Mouse (Mus musculus): Measurements from ENCODE around the gene Erp44. TPM values are rescaled to one million over a fixed set of nuclear protein-coding genes. Genes with fewer than 3 reads are reported as not detected.

Erp44 gene
- polyA plus RNA-seq, 1 experiment from 2014 or later: 89.5 TPM

GRCm38 (mm10) chr4:48273119-48273829 is 6.1 kb downstream of the Erp44 start:
- WGBS: 95% methylated on average over 7 of the region's 7 CpGs
- H3K4me3 ChIP-seq: no peak overlapping the region
- H3K4me1 ChIP-seq: peaks cover under 1% of the 10 kb centered on the region
- H3K9me3 ChIP-seq: no peaks in the 10 kb centered on the region; the same call in 1 of the 2 replicates
- H3K4me2 ChIP-seq (replicated peaks): no peak overlapping the region
- H3K9ac ChIP-seq: no peak overlapping the region
- peaks cover 3% of the 10 kb centered on the region; the same call in 1 of the 2 replicates for H3K36me3 ChIP-seq
- no peak overlapping the region for H3K27ac ChIP-seq
- no peaks in the 10 kb centered on the region for H3K27me3 ChIP-seq
- no peak for ATAC-seq (ENCODE audit: low FRiP score, low read depth)

DNA sequence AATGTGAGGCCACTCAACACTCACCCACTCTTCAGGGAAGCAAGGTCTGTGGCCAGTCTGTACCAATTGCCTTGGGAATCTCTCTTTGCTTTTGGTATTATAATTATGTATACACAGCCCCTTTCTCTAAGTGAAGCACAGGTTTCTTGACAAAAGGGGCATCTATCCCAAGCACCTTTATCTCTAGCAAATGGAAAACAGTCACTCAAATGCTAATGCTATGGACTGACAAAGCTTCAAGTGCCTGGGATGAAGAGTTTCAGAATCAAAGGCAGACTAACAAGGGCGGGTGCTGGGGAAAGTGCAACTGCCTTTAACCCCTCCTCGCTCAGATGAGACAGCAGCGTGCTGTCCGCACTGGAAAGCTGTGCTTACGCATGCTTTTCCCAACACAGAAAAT is 7.5 kb downstream of the Erp44 start:
- Histone ChIP-seq H3K9me3 (no peaks in the 10 kb centered on the region; the same call in 1 of the 2 replicates), H3K27me3 (no peaks in the 10 kb centered on the region), H3K4me1 (no peaks in the 10 kb centered on the region), H3K9ac (no peak overlapping the region), H3K27ac (no peak overlapping the region), H3K4me3 (no peak overlapping the region), H3K36me3 (peaks cover 3% of the 10 kb centered on the region; the same call in 1 of the 2 replicates), H3K4me2 (replicated peaks) (no peak overlapping the region)
- WGBS: 59% methylated on average over 5 of the region's 5 CpGs
- no peak for ATAC-seq (ENCODE audit: low FRiP score, low read depth)

GRCm38 (mm10) chr4:48270532-48270931 is 8.8 kb downstream of the Erp44 start:
- no peaks in the 10 kb centered on the region for H3K27me3 ChIP-seq
- H3K36me3 ChIP-seq: peaks cover 3% of the 10 kb centered on the region; the same call in 1 of the 2 replicates
- no peak overlapping the region for H3K4me2 ChIP-seq (replicated peaks)
- no peak overlapping the region for H3K27ac ChIP-seq
- no peak for ATAC-seq (ENCODE audit: low FRiP score, low read depth)
- no peaks in the 10 kb centered on the region; the same call in 1 of the 2 replicates for H3K9me3 ChIP-seq
- H3K4me1 ChIP-seq: no peaks in the 10 kb centered on the region
- H3K4me3 ChIP-seq: no peak overlapping the region
- no peak overlapping the region for H3K9ac ChIP-seq

DNA sequence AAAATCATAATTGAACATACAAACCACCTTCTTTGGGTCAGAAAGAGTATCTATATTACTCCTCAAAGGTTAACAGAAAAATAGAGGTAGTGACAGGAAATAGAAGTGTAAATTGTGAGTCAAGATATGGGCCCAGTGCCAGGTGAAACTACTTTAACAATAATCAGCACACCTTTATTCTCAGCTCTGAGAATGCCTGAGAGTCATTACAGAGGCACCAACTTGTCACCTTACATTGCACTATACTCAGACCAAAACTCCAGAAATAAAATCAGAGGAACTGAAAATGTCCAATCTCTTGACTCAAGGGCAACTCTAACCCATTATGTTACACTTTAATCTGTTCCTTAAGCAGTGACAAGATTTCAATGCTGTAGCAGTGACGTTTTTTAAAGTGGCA is 11.2 kb downstream of the Erp44 start:
- 84% methylated on average over 1 of the region's 1 CpGs for WGBS
- no peaks in the 10 kb centered on the region for H3K27me3 ChIP-seq
- H3K27ac ChIP-seq: no peak overlapping the region
- H3K4me1 ChIP-seq: no peaks in the 10 kb centered on the region
- no peak for ATAC-seq (ENCODE audit: low FRiP score, low read depth)
- H3K9ac ChIP-seq: no peak overlapping the region
- no peak overlapping the region for H3K4me3 ChIP-seq
- no peak overlapping the region for H3K4me2 ChIP-seq (replicated peaks)
- no peaks in the 10 kb centered on the region for H3K9me3 ChIP-seq
- H3K36me3 ChIP-seq: no peaks in the 10 kb centered on the region

DNA sequence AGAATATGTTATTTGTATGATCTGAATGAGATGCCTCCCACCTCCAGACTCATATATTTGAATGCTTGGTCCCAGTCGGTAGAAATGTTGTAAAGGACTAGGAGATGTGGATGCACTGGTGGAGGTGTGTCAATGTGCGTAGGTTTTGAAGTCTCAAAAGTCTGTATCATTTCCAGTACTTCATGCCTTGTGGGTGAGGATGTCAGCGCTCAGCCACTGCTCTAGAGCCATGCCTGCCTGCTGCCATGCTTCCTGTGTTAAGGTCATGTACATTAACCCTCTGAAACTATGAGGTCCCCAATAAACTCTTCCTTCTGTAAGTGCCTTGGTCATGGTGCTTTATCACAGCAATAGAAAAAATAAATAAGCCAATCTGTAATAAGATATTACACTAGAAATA is 11.7 kb downstream of the Erp44 start:
- WGBS: 89% methylated on average over 3 of the region's 3 CpGs
- H3K9ac ChIP-seq: no peak overlapping the region
- H3K27me3 ChIP-seq: no peaks in the 10 kb centered on the region
- no peak overlapping the region for H3K4me2 ChIP-seq (replicated peaks)
- no peak for ATAC-seq (ENCODE audit: low FRiP score, low read depth)
- no peaks in the 10 kb centered on the region for H3K36me3 ChIP-seq
- no peaks in the 10 kb centered on the region for H3K9me3 ChIP-seq
- H3K27ac ChIP-seq: no peak overlapping the region
- H3K4me3 ChIP-seq: no peak overlapping the region
- no peaks in the 10 kb centered on the region for H3K4me1 ChIP-seq

DNA sequence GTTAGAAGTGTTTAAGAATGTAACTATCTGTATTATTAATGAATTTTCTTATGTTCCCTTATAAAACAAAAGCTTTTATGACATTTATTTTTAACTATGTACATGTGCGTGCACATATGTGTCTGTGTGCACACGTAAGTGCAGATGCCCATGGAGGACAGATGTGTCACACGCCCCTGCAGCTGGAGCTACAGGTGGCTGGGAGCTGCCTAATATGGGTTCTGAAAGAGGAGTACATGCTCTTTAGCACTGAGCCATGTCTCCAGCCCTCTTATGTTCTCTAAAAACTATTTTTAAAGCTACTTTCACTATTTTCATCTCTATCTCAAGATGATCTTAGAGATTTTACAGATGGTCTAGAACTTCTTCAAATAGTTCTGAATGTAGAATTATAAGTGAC is 21.3 kb downstream of the Erp44 start:
- Histone ChIP-seq H3K4me3 (no peak overlapping the region), H3K27me3 (no peaks in the 10 kb centered on the region), H3K27ac (no peak overlapping the region), H3K9ac (no peak overlapping the region), H3K36me3 (no peaks in the 10 kb centered on the region), H3K9me3 (no peaks in the 10 kb centered on the region), H3K4me1 (0 out of 2 replicates have a peak, but pooled peaks cover 4% of the 10 kb centered on the region), H3K4me2 (replicated peaks) (no peak overlapping the region)
- WGBS: 78% methylated on average over 3 of the region's 3 CpGs
- no peak for ATAC-seq (ENCODE audit: low FRiP score, low read depth)

- Histone ChIP-seq H3K27ac (no peak overlapping the region), H3K4me1 (0 out of 2 replicates have a peak, but pooled peaks cover 4% of the 10 kb centered on the region), H3K4me2 (replicated peaks) (no peak overlapping the region), H3K9ac (no peak overlapping the region), H3K36me3 (no peaks in the 10 kb centered on the region), H3K9me3 (peaks cover 4% of the 10 kb centered on the region; the same call in 1 of the 2 replicates), H3K4me3 (no peak overlapping the region), H3K27me3 (no peaks in the 10 kb centered on the region)
- ATAC-seq (ENCODE audit: low FRiP score, low read depth): no peak
Observed at GRCm38 (mm10) chr4:48253266-48253665, 26.1 kb downstream of the Erp44 start.

DNA sequence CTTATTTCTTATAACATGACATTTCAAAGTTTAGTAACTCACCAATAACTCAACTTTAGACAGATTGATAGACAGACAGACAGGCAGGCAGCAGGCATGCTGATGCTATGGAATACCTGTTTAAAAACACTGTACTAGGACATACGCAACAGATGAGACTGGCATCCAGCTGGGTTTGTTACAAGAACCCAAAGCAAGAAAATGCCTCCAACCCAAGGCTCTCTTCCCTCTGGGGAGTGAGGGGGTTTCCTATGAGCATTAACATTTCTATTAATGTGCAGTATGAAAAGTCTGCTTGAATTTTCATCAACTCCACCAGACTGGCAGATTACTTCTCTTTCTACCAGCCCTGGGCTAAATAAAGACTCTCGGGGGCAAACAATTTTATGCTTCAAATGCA is 35.1 kb downstream of the Erp44 start:
- WGBS: 75% methylated on average over 2 of the region's 2 CpGs

GRCm38 (mm10) chr4:48243737-48244136 is 35.6 kb downstream of the Erp44 start:
- Histone ChIP-seq H3K9me3 (no peaks in the 10 kb centered on the region), H3K9ac (no peak overlapping the region), H3K4me3 (no peak overlapping the region), H3K36me3 (no peaks in the 10 kb centered on the region), H3K27me3 (no peaks in the 10 kb centered on the region), H3K4me1 (no peaks in the 10 kb centered on the region), H3K27ac (no peak overlapping the region), H3K4me2 (replicated peaks) (no peak overlapping the region)
- no peak for ATAC-seq (ENCODE audit: low FRiP score, low read depth)
- WGBS: 64% methylated on average over 1 of the region's 1 CpGs

More for the DNA sequence above, 35.1 kb downstream of the Erp44 start:
- no peak for ATAC-seq (ENCODE audit: low FRiP score, low read depth)
- Histone ChIP-seq H3K9me3 (no peaks in the 10 kb centered on the region), H3K4me1 (no peaks in the 10 kb centered on the region), H3K27me3 (no peaks in the 10 kb centered on the region), H3K36me3 (no peaks in the 10 kb centered on the region), H3K9ac (no peak overlapping the region), H3K4me2 (replicated peaks) (no peak overlapping the region), H3K4me3 (no peak overlapping the region), H3K27ac (no peak overlapping the region)

- Histone ChIP-seq H3K27ac (no peak overlapping the region), H3K27me3 (no peaks in the 10 kb centered on the region), H3K36me3 (no peaks in the 10 kb centered on the region), H3K4me2 (replicated peaks) (no peak overlapping the region), H3K9me3 (no peaks in the 10 kb centered on the region), H3K4me1 (no peaks in the 10 kb centered on the region), H3K9ac (no peak overlapping the region), H3K4me3 (no peak overlapping the region)
- ATAC-seq (ENCODE audit: low FRiP score, low read depth): no peak
- WGBS: 89% methylated on average over 4 of the region's 4 CpGs
Observed at GRCm38 (mm10) chr4:48242482-48242881, 36.9 kb downstream of the Erp44 start.

GRCm38 (mm10) chr4:48239046-48239445 is 40.3 kb downstream of the Erp44 start:
- Histone ChIP-seq H3K27me3 (no peaks in the 10 kb centered on the region), H3K4me3 (no peak overlapping the region), H3K4me1 (no peaks in the 10 kb centered on the region), H3K9ac (no peak overlapping the region), H3K27ac (no peak overlapping the region), H3K36me3 (peaks cover 5% of the 10 kb centered on the region), H3K9me3 (no peaks in the 10 kb centered on the region), H3K4me2 (replicated peaks) (no peak overlapping the region)
- ATAC-seq (ENCODE audit: low FRiP score, low read depth): no peak
- WGBS: 93% methylated on average over 4 of the region's 4 CpGs

GRCm38 (mm10) chr4:48236721-48237120 is 42.6 kb downstream of the Erp44 start:
- no peaks in the 10 kb centered on the region for H3K4me1 ChIP-seq
- ATAC-seq (ENCODE audit: low FRiP score, low read depth): no peak
- H3K9ac ChIP-seq: no peak overlapping the region
- WGBS: 87% methylated on average over 3 of the region's 3 CpGs
- H3K36me3 ChIP-seq: peaks cover 7% of the 10 kb centered on the region
- H3K27ac ChIP-seq: no peak overlapping the region
- H3K27me3 ChIP-seq: no peaks in the 10 kb centered on the region
- no peak overlapping the region for H3K4me3 ChIP-seq
- no peak overlapping the region for H3K4me2 ChIP-seq (replicated peaks)
- H3K9me3 ChIP-seq: no peaks in the 10 kb centered on the region

DNA sequence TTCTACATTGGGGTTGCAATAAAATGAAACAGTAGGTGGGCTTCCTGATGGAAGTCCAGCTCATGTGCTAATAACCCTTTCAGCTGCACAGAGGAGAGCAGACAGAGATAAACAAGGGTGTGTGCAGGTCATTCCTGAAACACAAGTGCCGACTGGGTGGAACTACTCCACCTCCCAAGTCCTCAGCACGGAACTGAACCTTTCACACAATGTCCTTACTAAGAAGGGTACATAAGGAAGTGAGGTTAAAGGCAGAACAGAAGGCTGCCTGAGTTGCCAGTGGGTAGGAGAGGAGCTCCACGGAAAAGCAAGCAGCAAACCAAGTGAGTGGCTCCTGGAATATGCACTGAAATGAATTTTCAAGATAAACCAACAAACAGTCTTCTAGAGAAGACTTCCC is 52.6 kb downstream of the Erp44 start:
- no peaks in the 10 kb centered on the region for H3K4me1 ChIP-seq
- H3K27ac ChIP-seq: no peak overlapping the region
- H3K4me2 ChIP-seq (replicated peaks): no peak overlapping the region
- no peaks in the 10 kb centered on the region for H3K27me3 ChIP-seq
- WGBS: 53% methylated on average over 3 of the region's 3 CpGs
- no peaks in the 10 kb centered on the region for H3K36me3 ChIP-seq
- no peak overlapping the region for H3K4me3 ChIP-seq
- no peak overlapping the region for H3K9ac ChIP-seq
- no peak for ATAC-seq (ENCODE audit: low FRiP score, low read depth)
- H3K9me3 ChIP-seq: no peaks in the 10 kb centered on the region

Measured in limb, embryonic 13.5 days (tissue).